ENCODE assay signal across 8 mouse cellular contexts in genomic region chr10:37337172-37337620, GRCm38 (mm10).
DNase-seq lines count a peak whose midpoint lies in the region; ATAC-seq lines count a peak whose summit lies in the region.

No protein-coding gene starts in this region.

- H3K4me3 ChIP-seq in hindbrain, embryonic 12.5 days, result no peak overlapping the region

- peak; percentile 24 for DNase-seq in embryo, embryonic 10 days (ENCODE audit: low spot score)
- DNase-seq in embryo, embryonic 9.5 days (ENCODE audit: extremely low spot score), result no peak
- DNase-seq in ES-CJ7 (ENCODE audit: low read depth, low spot score), result peak; percentile 14
- peak; percentile 51 to 54 for DNase-seq in kidney, postnatal 36 days
- DNase-seq in thymus, postnatal 25 days, result peak; percentile 27
- no peak for DNase-seq in frontal cortex, postnatal 36 days (ENCODE audit: low spot score in 2 of 2)

- no peaks in the 10 kb centered on the region for H3K4me1 ChIP-seq in hindbrain, embryonic 12.5 days

- no peak overlapping the region for H3K9ac ChIP-seq in hindbrain, embryonic 12.5 days

- H3K27ac ChIP-seq in hindbrain, embryonic 12.5 days, result no peak overlapping the region

- no peaks in the 10 kb centered on the region for H3K9me3 ChIP-seq in hindbrain, embryonic 12.5 days (replicated peaks)

- H3K36me3 ChIP-seq in hindbrain, embryonic 12.5 days, result no peaks in the 10 kb centered on the region

- no peaks in the 10 kb centered on the region for H3K27me3 ChIP-seq in hindbrain, embryonic 12.5 days

- 52% methylated on average over 3 of the region's 3 CpGs for WGBS in hindbrain, embryonic 12.5 days

- H3K4me2 ChIP-seq in hindbrain, embryonic 12.5 days (replicated peaks), result no peak overlapping the region

- ATAC-seq in granulocyte monocyte progenitor cell, adult 5-6 weeks (replicated peaks; ENCODE audit: poor library complexity, severe bottlenecking), result peak; percentile 58
- no peak for ATAC-seq in hindbrain, embryonic 12.5 days (ENCODE audit: low FRiP score)

Comparison
In these comparisons a context has a peak if more than half of its experiments do, and no peak if none do; other contexts are left out.
1. DNase-seq: peak in embryo, embryonic 10 days (single experiment), ES-CJ7 (single experiment), kidney, postnatal 36 days (2 of 2) and thymus, postnatal 25 days (single experiment); none in embryo, embryonic 9.5 days (single experiment) and frontal cortex, postnatal 36 days (0 of 2).